Mouse (Mus musculus) common myeloid progenitor, adult 5-6 weeks (primary cell): Measurements from ENCODE around the gene Ugt1a1. TPM values are rescaled to one million over a fixed set of nuclear protein-coding genes. Genes with fewer than 3 reads are reported as not detected.

Experiments used
- ATAC-seq: replicated peaks from 2 replicates; pipeline ENCODE4 v1.8.0; 2016; ENCODE audit warnings: low read depth, mild to moderate bottlenecking, moderate TSS enrichment, inconsistent platforms; ENCODE audit not compliant: poor library complexity, severe bottlenecking
- total RNA-seq: library from RNA; stranded (forward); fragments of 200-1000, 187-1606 nt; gene quantifications from 2 replicates; pipeline ENCODE4 v1.2.3, GENCODE M21; 2017

Ugt1a1 gene
- total RNA-seq, 1 experiment from 2014 or later = not detected

- no peak for ATAC-seq
Measured at GRCm38 (mm10) chr1:88255466-88255857, 43.7 kb downstream of the Ugt1a1 start.

DNA sequence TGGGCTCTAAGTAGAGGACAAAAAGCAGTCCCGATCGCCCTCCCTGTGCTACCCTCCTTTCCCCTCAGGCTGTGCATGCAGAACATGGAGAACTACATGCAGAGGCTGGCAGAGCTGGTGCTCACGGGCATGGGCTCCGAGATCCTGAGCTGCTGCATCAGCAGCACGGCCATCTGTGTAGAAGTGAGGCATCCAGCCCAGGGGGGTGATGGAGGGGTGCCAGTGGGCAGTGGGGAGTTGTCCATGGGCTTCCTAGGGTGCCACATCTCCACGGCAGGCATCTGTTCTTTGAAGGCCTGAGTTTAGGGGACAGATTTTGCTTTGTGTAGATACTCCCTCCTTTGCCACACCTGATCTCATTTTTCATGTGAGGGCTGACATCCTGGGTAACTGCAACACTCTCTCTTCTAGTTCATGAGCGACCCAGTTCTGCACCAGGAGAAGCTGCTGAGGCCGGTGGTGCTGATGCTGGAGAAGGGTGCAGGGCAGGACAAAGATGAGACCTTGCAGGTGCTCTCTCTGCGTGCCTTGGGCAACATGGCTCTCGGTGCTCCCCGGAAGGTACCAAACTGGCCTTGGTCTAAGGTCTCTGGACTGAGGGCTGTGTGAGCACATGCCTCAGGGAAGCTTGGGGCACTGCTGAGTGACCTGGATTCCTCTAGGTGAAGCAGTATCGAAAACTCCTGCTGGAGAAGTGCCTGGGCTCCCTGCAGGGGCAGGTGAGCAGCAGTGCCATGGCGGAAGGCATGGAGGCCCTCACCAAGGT lies 44.4 kb downstream of the Ugt1a1 start:
- ATAC-seq = no peak

DNA sequence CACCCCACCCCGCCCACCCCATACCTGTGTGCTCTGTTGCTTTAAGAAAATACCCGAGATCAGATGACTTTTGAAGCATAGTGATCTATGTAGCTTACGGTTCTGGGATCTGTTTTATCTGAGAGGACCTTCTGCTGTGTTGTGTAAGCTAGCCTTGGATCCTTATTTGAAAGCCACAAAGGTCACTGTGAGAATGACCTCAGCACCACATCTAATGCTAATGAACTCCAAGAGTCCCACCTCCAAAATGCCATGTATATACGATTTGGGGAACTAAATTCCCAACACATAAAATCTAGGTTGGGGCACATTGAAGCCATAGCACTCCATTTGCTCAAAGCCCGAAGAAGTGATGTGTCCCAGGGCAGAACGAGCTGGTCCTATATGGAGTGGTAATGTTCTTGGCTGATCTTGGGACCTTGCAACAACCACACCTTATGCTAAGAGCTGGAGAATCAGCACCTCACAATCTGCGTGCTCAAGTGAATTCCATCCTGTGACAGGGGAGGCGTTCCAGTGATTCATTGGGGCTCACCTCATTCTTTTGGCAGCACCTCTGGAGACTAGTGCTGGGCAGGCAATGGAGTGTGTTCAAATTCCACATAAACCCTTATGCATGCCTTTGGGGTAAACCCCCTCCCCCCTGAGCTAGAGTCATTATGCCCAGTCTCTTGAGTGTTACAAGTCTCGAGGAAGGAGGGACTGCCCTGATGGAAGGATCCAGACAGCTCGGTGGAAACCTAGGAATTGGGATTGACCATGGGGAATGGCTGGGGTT lies 45.3 kb downstream of the Ugt1a1 start:
- ATAC-seq = no peak

- no peak for ATAC-seq
Measured at GRCm38 (mm10) chr1:88257681-88258080, 45.9 kb downstream of the Ugt1a1 start.

GRCm38 (mm10) chr1:88258361-88258760 lies 46.6 kb downstream of the Ugt1a1 start:
- ATAC-seq = no peak

DNA sequence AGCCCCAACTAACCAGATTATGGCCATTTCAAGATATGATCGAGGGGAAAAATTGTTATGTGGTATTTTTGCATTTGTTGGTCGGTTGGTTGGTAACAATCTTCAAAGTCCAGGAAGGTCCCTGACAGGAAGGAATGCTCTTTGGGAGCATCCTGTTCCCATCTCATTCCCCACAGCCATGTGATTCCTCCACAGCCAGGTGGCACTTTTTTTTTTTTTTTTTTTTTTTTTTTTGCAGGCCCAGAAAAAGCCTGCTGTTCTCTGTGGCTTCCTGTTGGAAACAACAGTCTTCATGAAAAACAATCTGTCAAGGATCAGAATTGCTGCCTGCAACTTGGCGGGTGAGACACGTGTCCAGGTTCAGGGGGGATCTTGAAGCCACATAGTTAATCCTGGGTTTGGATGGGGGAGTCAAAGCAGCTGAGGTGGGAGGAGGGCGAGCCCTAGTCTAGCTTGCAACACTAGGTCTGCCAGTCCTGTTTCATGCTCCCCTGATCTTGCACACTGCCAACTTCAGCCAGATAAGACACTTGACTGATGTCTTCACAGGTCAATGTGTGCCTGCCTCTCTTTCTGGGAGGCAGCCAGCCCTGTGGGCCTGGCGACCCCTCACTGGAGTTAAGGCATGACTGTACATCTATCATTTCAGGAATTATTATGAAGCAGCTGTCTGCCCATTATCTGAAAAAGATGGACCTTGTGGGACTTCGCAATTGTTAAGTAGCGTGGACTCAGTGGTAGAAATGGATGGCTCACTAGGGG lies 47.3 kb downstream of the Ugt1a1 start:
- peak; percentile 15 for ATAC-seq

GRCm38 (mm10) chr1:88259643-88260024 lies 47.9 kb downstream of the Ugt1a1 start:
- no peak for ATAC-seq

GRCm38 (mm10) chr1:88260114-88260513 lies 48.4 kb downstream of the Ugt1a1 start:
- no peak for ATAC-seq

DNA sequence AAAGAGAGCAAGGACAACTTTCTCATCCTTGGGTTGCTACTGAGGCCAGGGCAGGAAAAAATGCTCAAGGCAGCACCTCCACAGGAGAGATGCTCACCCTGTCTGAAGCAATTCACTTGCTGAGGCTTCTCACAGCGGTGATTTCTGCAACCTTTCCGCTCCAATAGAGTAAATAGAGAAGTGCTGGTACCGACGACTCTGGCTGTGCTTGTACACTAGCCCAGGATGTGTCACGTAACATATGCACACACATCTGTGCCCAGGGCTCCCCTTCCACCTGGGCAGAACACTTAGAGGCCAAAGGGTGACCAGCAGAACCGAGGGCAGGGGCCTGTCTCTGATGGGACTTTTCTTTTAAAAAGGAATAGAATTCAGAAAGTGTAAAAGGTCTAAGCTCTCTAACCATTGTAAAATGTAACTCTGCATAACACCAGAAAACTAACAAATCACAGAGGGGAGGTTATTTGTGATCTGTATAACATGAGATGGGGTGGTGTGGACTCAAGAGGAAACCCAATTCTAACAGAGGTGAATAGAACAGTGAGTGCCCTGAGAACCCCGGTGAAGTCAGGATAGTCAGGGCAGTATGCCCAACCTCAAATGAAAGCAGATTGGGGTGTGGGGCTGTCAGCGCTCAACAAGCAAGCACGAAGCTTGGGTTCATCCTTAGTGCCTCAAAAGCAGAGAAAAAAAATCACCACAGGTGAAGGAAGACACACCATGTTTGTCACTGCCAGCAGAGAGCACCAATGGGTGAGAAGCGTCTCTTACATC lies 49.0 kb downstream of the Ugt1a1 start:
- ATAC-seq = peak; percentile 2; the same call in 1 of the 2 replicates

GRCm38 (mm10) chr1:88261706-88262105 lies 49.9 kb downstream of the Ugt1a1 start:
- no peak for ATAC-seq

DNA sequence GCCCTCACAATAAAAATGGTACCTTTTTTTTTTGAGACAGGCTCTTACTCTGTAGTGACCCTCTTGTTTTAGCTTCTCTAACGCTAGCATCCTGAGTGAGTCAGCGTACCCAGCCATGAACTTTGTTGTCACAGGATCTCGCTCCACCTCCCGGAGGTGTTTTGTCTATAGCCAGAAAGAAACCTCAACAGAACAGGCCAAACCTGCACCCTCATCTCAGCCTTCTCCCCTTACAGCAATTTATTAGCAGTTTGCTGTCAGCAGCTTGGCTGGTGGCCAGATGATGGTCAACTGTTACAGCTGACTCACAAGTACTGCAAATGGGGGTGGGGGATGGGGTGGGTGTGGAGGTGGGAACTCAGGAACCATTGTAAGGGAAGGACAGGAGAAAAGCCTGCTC lies 50.5 kb downstream of the Ugt1a1 start:
- ATAC-seq = peak; percentile 6

DNA sequence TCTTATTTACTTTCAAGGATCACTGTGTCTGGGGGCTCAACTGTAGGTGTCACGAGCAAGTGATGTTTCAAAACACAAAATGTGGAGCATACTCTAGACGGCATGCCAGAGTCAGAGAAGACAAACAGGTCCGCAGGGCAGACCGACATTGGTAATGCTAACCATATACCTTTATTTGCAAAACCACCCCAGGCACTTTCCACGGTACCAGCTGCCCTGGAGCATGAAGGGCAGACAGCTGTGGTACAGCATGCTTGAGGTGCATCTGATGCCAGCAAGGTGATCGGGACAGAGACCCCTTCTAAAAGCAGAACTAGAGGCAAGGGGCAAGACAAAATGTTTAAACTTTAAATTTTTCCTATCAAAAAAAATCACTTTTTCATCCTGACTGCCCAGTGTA lies 51.2 kb downstream of the Ugt1a1 start:
- no peak for ATAC-seq

DNA sequence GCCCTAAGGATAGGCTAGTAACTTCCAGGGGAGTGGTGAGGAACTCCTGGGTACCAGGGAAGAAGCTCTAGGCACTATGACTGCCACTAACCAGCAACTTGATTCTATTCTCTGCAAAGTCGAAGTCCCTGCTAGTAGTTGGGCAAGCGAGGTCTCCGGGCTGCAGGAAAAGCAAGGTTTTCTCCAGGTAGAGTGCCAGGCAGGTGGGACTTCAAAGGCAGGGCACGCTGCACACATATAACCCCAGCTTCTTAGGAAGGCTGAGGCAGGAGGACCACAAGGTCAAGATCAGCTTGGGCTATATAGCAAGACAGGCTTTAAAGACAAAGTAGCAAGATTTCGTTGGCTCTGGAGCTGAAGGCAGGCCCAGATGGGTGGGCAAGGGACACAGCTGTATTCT lies 52.0 kb downstream of the Ugt1a1 start:
- ATAC-seq = no peak

- no peak for ATAC-seq
Measured at GRCm38 (mm10) chr1:88264237-88264868, 52.6 kb downstream of the Ugt1a1 start.

DNA sequence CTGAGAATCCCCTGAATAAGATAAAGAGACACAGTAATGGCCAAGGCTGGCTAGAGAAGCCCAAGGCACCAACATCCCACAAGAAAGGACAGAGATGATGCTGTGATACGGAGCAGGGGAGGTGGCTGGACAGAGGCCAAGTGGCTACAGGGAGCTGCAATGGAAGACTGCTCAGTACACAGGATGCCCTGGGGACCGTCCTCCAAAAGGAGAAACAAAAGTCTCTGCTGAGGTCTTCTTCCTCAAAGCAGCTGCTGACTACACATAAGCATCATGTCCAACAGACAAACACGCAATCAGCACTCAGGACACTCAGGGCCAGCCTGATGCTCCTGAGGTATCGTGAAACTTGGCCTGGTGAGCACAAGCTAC lies 53.1 kb downstream of the Ugt1a1 start:
- ATAC-seq = no peak

DNA sequence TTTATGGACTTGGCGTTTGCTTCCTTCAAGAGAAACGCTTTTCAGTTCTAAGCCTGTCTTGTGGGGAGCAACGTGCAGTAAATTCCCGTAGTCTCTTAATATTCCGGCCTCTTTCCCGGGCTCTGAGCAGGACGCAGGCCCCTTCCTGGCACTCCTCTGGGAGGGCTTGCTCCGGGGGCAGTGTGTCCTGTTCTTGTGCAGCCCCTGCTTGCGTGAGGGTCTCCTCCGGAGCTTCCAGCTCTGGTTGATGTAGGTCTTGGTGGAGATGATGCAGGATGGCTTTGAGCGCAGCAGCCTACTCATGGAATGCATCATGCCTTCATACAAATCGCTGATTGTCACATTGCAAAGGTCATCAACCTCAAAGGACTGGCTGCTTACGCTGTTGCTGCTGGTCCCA lies 54.4 kb downstream of the Ugt1a1 start:
- no peak for ATAC-seq

GRCm38 (mm10) chr1:88267489-88267888 lies 55.7 kb downstream of the Ugt1a1 start:
- no peak for ATAC-seq

- no peak for ATAC-seq
Measured at GRCm38 (mm10) chr1:88268070-88268469, 56.3 kb downstream of the Ugt1a1 start.
